Mouse (Mus musculus): ENCODE measurements at regions not wholly inside any gene's neighbourhood (a gene's known extent, or its start where the extent isn't known, plus 50 kb on each side); places are given as distances from the start of the nearest gene placed in this dataset.

GRCm38 (mm10) chr5:77477794-77478193 lies 70.0 kb upstream of the Igfbp7 start:
- Histone ChIP-seq H3K36me3 (ENCODE audit: control insufficient read depth in 1 of 2, insufficient read depth in 2 of 2, low read length in 2 of 2) (no peaks in the 10 kb centered on the region), H3K27ac (ENCODE audit: control insufficient read depth, low read depth, low read length) (no peak overlapping the region), H3K9me3 (replicated peaks; ENCODE audit: insufficient read depth, low read length) (no peaks in the 10 kb centered on the region), H3K27me3 (ENCODE audit: control insufficient read depth in 1 of 2, insufficient read depth in 2 of 2, low read length in 2 of 2) (no peaks in the 10 kb centered on the region; a peak in 1 of 4 replicates), H3K4me3 (ENCODE audit: control insufficient read depth in 1 of 2, insufficient read depth in 1 of 2, low read depth in 2 of 2, low read length in 2 of 2) (no peak overlapping the region), H3K4me1 (ENCODE audit: control insufficient read depth in 1 of 2, insufficient read depth in 2 of 2, low read length in 2 of 2) (no peaks in the 10 kb centered on the region), H3K79me2 (ENCODE audit: control insufficient read depth, insufficient read depth, low read length, poor library complexity) (no peaks in the 10 kb centered on the region), H3K9ac (ENCODE audit: control insufficient read depth, low read depth, low read length, poor library complexity, severe bottlenecking) (no peak overlapping the region)
- TF ChIP-seq ZC3H11A (IDR thresholded peaks at IDR 0.05; ENCODE audit: low read depth, low read length): no peak
- no peak for TF ChIP-seq JUND (IDR thresholded peaks at IDR 0.05; ENCODE audit: low read depth, low read length)
- no peak for TF ChIP-seq RCOR1 (IDR thresholded peaks at IDR 0.05; ENCODE audit: low read depth, low read length)
- TF ChIP-seq USF2 (IDR thresholded peaks at IDR 0.05; ENCODE audit: borderline replicate concordance in 1 of 2, insufficient read depth in 1 of 2, low read depth in 1 of 2, low read length in 2 of 2): no peak
- TF ChIP-seq E2F4 (IDR thresholded peaks at IDR 0.05; ENCODE audit: borderline replicate concordance, low read depth, low read length): no peak
- no peak for TF ChIP-seq NELFE (IDR thresholded peaks at IDR 0.05; ENCODE audit: low read depth, low read length)
- TF ChIP-seq MEF2A (IDR thresholded peaks at IDR 0.05; ENCODE audit: extremely low read depth, insufficient replicate concordance, low read depth, low read length, poor library complexity, severe bottlenecking): no peak
- TF ChIP-seq TAL1 (IDR thresholded peaks at IDR 0.05; ENCODE audit: low read length): no peak
- TF ChIP-seq CTCF (IDR thresholded peaks at IDR 0.05 in 2 of 3, conservative IDR thresholded peaks at IDR 0.05 in 1 of 3; ENCODE audit: control insufficient read depth in 1 of 3, insufficient read depth in 1 of 3, low read depth in 2 of 3, low read length in 3 of 3, poor library complexity in 1 of 3, severe bottlenecking in 1 of 3): no peak
- DNase-seq (ENCODE audit: low read depth, low spot score): no peak

GRCm38 (mm10) chr5:77473896-77474486 lies 66.2 kb upstream of the Igfbp7 start:
- H3K9ac ChIP-seq (ENCODE audit: control insufficient read depth, low read depth, low read length, poor library complexity, severe bottlenecking): no peak overlapping the region
- no peaks in the 10 kb centered on the region for H3K36me3 ChIP-seq (ENCODE audit: control insufficient read depth in 1 of 2, insufficient read depth in 2 of 2, low read length in 2 of 2)
- TF ChIP-seq RCOR1 (IDR thresholded peaks at IDR 0.05; ENCODE audit: low read depth, low read length) (no peak), GATA1 (IDR thresholded peaks at IDR 0.05; ENCODE audit: low read depth, low read length) (no peak), BHLHE40 (IDR thresholded peaks at IDR 0.05; ENCODE audit: borderline replicate concordance, low read depth, low read length) (no peak), HCFC1 (IDR thresholded peaks at IDR 0.05; ENCODE audit: low read depth, low read length) (no peak), TBP (IDR thresholded peaks at IDR 0.05; ENCODE audit: low read depth, low read length) (no peak), E2F4 (IDR thresholded peaks at IDR 0.05; ENCODE audit: borderline replicate concordance, low read depth, low read length) (no peak), ZC3H11A (IDR thresholded peaks at IDR 0.05; ENCODE audit: low read depth, low read length) (no peak), CTCF (IDR thresholded peaks at IDR 0.05 in 2 of 3, conservative IDR thresholded peaks at IDR 0.05 in 1 of 3; ENCODE audit: control insufficient read depth in 1 of 3, insufficient read depth in 1 of 3, low read depth in 2 of 3, low read length in 3 of 3, poor library complexity in 1 of 3, severe bottlenecking in 1 of 3) (no peak), ETS1 (IDR thresholded peaks at IDR 0.05; ENCODE audit: low read depth, low read length) (no peak), TAL1 (IDR thresholded peaks at IDR 0.05; ENCODE audit: low read length) (no peak), ELF1 (IDR thresholded peaks at IDR 0.05; ENCODE audit: low read depth, low read length) (no peak), USF1 (IDR thresholded peaks at IDR 0.05; ENCODE audit: low read depth, low read length) (no peak), SIN3A (IDR thresholded peaks at IDR 0.05; ENCODE audit: low read length) (no peak), ZKSCAN1 (IDR thresholded peaks at IDR 0.05; ENCODE audit: low read depth, low read length) (no peak), JUND (IDR thresholded peaks at IDR 0.05; ENCODE audit: low read depth, low read length) (no peak), ZNF384 (IDR thresholded peaks at IDR 0.05; ENCODE audit: low read depth, low read length) (no peak), POLR2AphosphoS2 (IDR thresholded peaks at IDR 0.05; ENCODE audit: low read length) (no peak), NELFE (IDR thresholded peaks at IDR 0.05; ENCODE audit: low read depth, low read length) (no peak), KAT2A (conservative IDR thresholded peaks at IDR 0.05; ENCODE audit: low read depth, low read length) (no peak), EP300 (IDR thresholded peaks at IDR 0.05; ENCODE audit: low read depth in 1 of 2, low read length in 2 of 2) (no peak)
- H3K4me3 ChIP-seq (ENCODE audit: control insufficient read depth in 1 of 2, insufficient read depth in 1 of 2, low read depth in 2 of 2, low read length in 2 of 2): no peak overlapping the region
- DNase-seq (ENCODE audit: low read depth, low spot score): no peak
- H3K27me3 ChIP-seq (ENCODE audit: control insufficient read depth in 1 of 2, insufficient read depth in 2 of 2, low read length in 2 of 2): no peaks in the 10 kb centered on the region; a peak in 1 of 4 replicates
- H3K4me1 ChIP-seq (ENCODE audit: control insufficient read depth in 1 of 2, insufficient read depth in 2 of 2, low read length in 2 of 2): no peaks in the 10 kb centered on the region
- no peaks in the 10 kb centered on the region for H3K9me3 ChIP-seq (replicated peaks; ENCODE audit: insufficient read depth, low read length)
- no peaks in the 10 kb centered on the region for H3K79me2 ChIP-seq (ENCODE audit: control insufficient read depth, insufficient read depth, low read length, poor library complexity)
- no peak overlapping the region for H3K27ac ChIP-seq (ENCODE audit: control insufficient read depth, low read depth, low read length)

Data from MEL (cell line).